Mouse (Mus musculus) midbrain, embryonic 16.5 days (tissue): ENCODE measurements around the gene Ptpn14. TPM values are rescaled to one million over a fixed set of nuclear protein-coding genes. Genes with fewer than 3 reads are reported as not detected.

Source experiments
- ATAC-seq: fragments of 200-750 bp; cut with Nextera tagmentation; 2 replicates; pipeline ENCODE4 v1.8.0; 2017; ENCODE audit warnings: moderate TSS enrichment
- H3K27ac ChIP-seq: fragments of 300-500 bp; sonication (generic); 2 replicates; pipeline ENCODE4 v1.5.1; 2014; ENCODE audit warnings: mild to moderate bottlenecking, low read length, mixed read lengths
- H3K27me3 ChIP-seq: fragments of 300-500 bp; sonication (generic); 2 replicates; pipeline ENCODE4 v1.6.1; 2014; ENCODE audit warnings: low read depth, low read length, mixed read lengths; ENCODE audit not compliant: control insufficient read depth, insufficient read depth
- H3K36me3 ChIP-seq: fragments of 300-500 bp; sonication (generic); 2 replicates; pipeline ENCODE4 v1.6.1; 2014; ENCODE audit warnings: mild to moderate bottlenecking, low read length, moderate library complexity, mixed read lengths; ENCODE audit not compliant: control insufficient read depth, insufficient read depth
- H3K4me1 ChIP-seq: fragments of 300-500 bp; sonication (generic); 2 replicates; pipeline ENCODE4 v1.6.1; 2014; ENCODE audit warnings: mild to moderate bottlenecking, low read length, mixed read lengths; ENCODE audit not compliant: control insufficient read depth, insufficient read depth
- H3K4me2 ChIP-seq: fragments of 300-500 bp; sonication (generic); 2 replicates; pipeline ENCODE4 v1.6.1; 2014; ENCODE audit warnings: mild to moderate bottlenecking, low read length, mixed read lengths
- H3K4me3 ChIP-seq: fragments of 300-500 bp; sonication (generic); 2 replicates; pipeline ENCODE4 v1.5.1; 2014; ENCODE audit warnings: low read depth, mild to moderate bottlenecking, low read length, moderate library complexity, mixed read lengths
- H3K9ac ChIP-seq: fragments of 300-500 bp; sonication (generic); 2 replicates; pipeline ENCODE4 v1.6.1; 2014; ENCODE audit warnings: low read depth, low read length, mixed read lengths
- H3K9me3 ChIP-seq: fragments of 300-500 bp; sonication (generic); replicated peaks from 2 replicates; pipeline ENCODE4 v1.6.1; 2014; ENCODE audit warnings: mild to moderate bottlenecking, low read length, mixed read lengths; ENCODE audit not compliant: control insufficient read depth, poor library complexity, severe bottlenecking
- WGBS: fragments of 180-500 bp; shearing (Covaris S2); extraction: QIAGEN DNeasy Blood & Tissue Kit; methylation state at CpG from one replicate; pipeline ENCODE4 v1.1.7; 2014; 5-methylcytosine and 5-hydroxymethylcytosine counted together
- polyA plus RNA-seq: library from polyadenylated mRNA; unstranded; fragments of >200 nt; fragmentation: Nextera tagmentation; extraction: Ambion mirVana; gene quantifications from 2 replicates; pipeline ENCODE4 v1.2.1, GENCODE M21; 2015

Gene Ptpn14
- polyA plus RNA-seq, 1 experiment from 2014 or later: 1.0 TPM

GRCm38 (mm10) chr1:189919756-189920155, 191.7 kb downstream of the Ptpn14 start:
- Histone ChIP-seq H3K4me2 (no peak overlapping the region), H3K9ac (no peak overlapping the region), H3K4me1 (peaks cover 19% of the 10 kb centered on the region), H3K27ac (no peak overlapping the region), H3K27me3 (peaks cover 3% of the 10 kb centered on the region; the same call in 1 of the 2 replicates), H3K9me3 (no peaks in the 10 kb centered on the region), H3K4me3 (no peak overlapping the region), H3K36me3 (no peaks in the 10 kb centered on the region)
- 84% methylated on average over 3 of the region's 3 CpGs for WGBS
- no peak for ATAC-seq

GRCm38 (mm10) chr1:189920701-189921567, 192.9 kb downstream of the Ptpn14 start:
- Histone ChIP-seq H3K9ac (peak overlapping the region; percentile 74), H3K4me2 (peak overlapping the region; percentile 94), H3K9me3 (no peaks in the 10 kb centered on the region), H3K4me3 (peak overlapping the region; percentile 81), H3K27ac (no peak overlapping the region; the same call in 1 of the 2 replicates), H3K36me3 (no peaks in the 10 kb centered on the region), H3K27me3 (peaks cover 3% of the 10 kb centered on the region; the same call in 1 of the 2 replicates), H3K4me1 (peaks cover 19% of the 10 kb centered on the region)
- no peak for ATAC-seq
- WGBS: 48% methylated on average over 28 of the region's 28 CpGs

GRCm38 (mm10) chr1:189921568-189921817, 193.4 kb downstream of the Ptpn14 start:
- Histone ChIP-seq H3K27ac (peak overlapping the region; percentile 60; the same call in 1 of the 2 replicates), H3K4me1 (peaks cover 16% of the 10 kb centered on the region), H3K27me3 (peaks cover 3% of the 10 kb centered on the region; the same call in 1 of the 2 replicates), H3K4me2 (peak overlapping the region; percentile 94), H3K4me3 (peak overlapping the region; percentile 81), H3K9me3 (no peaks in the 10 kb centered on the region), H3K36me3 (no peaks in the 10 kb centered on the region), H3K9ac (peak overlapping the region; percentile 74)
- WGBS: 9% methylated on average over 4 of the region's 4 CpGs
- peak; percentile 60 for ATAC-seq

DNA sequence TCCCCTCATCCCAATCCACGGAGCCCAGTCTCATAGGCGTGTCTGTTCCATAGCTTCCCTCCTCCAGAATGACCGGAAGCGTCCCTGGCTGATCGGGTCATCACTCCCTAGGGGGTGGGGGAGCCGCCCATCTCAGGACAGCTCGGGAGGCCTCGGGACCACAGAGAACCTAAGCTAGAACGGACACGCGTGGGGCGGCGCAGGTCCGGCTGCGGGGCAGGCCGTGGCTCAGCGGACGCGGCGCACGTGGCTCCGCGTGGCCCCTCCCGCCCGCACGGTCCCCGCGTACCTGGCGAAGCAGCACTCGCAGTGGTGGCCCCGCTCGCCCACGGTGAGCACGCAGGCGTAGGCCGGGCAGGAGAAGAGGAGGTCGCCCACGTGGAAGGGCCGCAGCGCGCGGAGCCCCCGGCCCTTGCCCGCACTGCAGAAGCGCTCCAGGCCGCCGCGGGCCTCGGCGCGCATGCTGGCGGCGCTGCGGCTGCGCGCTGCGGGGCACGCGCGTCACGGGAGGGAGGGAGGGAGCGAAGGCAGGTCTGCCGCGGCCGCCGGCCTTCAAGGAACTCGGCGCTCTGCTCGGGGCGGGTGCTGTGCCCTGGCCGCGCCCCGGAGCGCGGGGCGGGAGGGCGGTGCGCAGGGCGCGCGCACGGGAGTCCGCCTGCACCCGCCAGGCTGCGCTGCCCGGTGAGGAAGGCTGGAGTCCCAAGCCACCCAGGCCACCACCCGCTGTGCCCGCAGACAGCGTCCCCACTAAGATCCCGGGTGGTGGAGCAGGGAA, 193.9 kb downstream of the Ptpn14 start, which contains the start of gene Smyd2:
Gene Smyd2, minus strand, starts transcription at position 546 of the 775 bp plus-strand sequence.
- Histone ChIP-seq H3K4me3 (peak within 1 kb of the TSS; percentile 81), H3K4me2 (peak within 1 kb of the TSS; percentile 94), H3K27ac (peak within 1 kb of the TSS; percentile 60), H3K27me3 (peaks cover 3% of the 10 kb centered on the region; the same call in 1 of the 2 replicates), H3K9me3 (no peaks in the 10 kb centered on the region), H3K4me1 (peaks cover 16% of the 10 kb centered on the region), H3K9ac (peak within 1 kb of the TSS; percentile 74), H3K36me3 (no peaks in the 10 kb centered on the region)
- peak; percentile 91 for ATAC-seq
- under 1% methylated on average over 63 of the region's 90 CpGs for WGBS

- ATAC-seq: no peak
- no peaks in the 10 kb centered on the region for H3K36me3 ChIP-seq
- no peak overlapping the region; the same call in 1 of the 2 replicates for H3K27ac ChIP-seq
Observed at GRCm38 (mm10) chr1:189922721-189923120, 194.7 kb downstream of the Ptpn14 start.

DNA sequence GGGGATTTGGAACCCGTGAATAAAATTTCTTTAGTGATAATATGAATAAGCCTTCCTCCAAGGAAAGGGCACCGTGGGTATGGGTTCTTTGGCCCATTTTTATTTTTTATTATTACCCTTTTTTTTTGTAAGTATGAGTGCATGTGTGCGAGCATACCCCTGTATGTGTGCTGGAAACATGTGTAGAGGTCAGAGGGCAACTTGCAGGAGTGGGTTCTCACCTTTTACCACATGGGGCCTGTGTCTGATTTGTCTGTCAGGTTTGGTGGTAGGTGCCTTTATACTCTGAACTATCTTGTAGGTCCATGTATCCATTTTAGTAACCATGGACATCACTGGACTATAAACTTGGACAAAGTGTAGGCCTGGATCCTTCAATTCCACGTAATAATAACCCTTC, 195.1 kb downstream of the Ptpn14 start:
- no peak overlapping the region for H3K4me3 ChIP-seq
- H3K36me3 ChIP-seq: no peaks in the 10 kb centered on the region
- ATAC-seq: no peak
- peaks cover 3% of the 10 kb centered on the region; the same call in 1 of the 2 replicates for H3K27me3 ChIP-seq
- H3K4me1 ChIP-seq: peaks cover 16% of the 10 kb centered on the region
- H3K9me3 ChIP-seq: no peaks in the 10 kb centered on the region
- H3K4me2 ChIP-seq: no peak overlapping the region
- H3K9ac ChIP-seq: no peak overlapping the region
- 77% methylated on average over 4 of the region's 4 CpGs for WGBS
- no peak overlapping the region for H3K27ac ChIP-seq

More at GRCm38 (mm10) chr1:189922721-189923120, 194.7 kb downstream of the Ptpn14 start:
- no peaks in the 10 kb centered on the region for H3K9me3 ChIP-seq
- WGBS: 21% methylated on average over 9 of the region's 9 CpGs
- peaks cover 16% of the 10 kb centered on the region for H3K4me1 ChIP-seq
- H3K27me3 ChIP-seq: peaks cover 3% of the 10 kb centered on the region; the same call in 1 of the 2 replicates
- H3K9ac ChIP-seq: peak overlapping the region; percentile 74
- peak overlapping the region; percentile 94 for H3K4me2 ChIP-seq
- H3K4me3 ChIP-seq: peak overlapping the region; percentile 81

- Histone ChIP-seq H3K27ac (no peak overlapping the region), H3K36me3 (no peaks in the 10 kb centered on the region), H3K4me1 (peaks cover 14% of the 10 kb centered on the region), H3K4me2 (no peak overlapping the region), H3K4me3 (no peak overlapping the region), H3K9ac (no peak overlapping the region; the same call in 1 of the 2 replicates), H3K27me3 (peaks cover 3% of the 10 kb centered on the region; the same call in 1 of the 2 replicates), H3K9me3 (no peaks in the 10 kb centered on the region)
- WGBS: 73% methylated on average over 22 of the region's 22 CpGs
- ATAC-seq: no peak
Observed at GRCm38 (mm10) chr1:189923871-189924568, 196.0 kb downstream of the Ptpn14 start.

- no peak overlapping the region for H3K4me2 ChIP-seq
- no peak overlapping the region for H3K4me3 ChIP-seq
- no peaks in the 10 kb centered on the region for H3K36me3 ChIP-seq
- H3K9me3 ChIP-seq: no peaks in the 10 kb centered on the region
- H3K27ac ChIP-seq: no peak overlapping the region
- WGBS: 58% methylated on average over 8 of the region's 8 CpGs
- peaks cover 3% of the 10 kb centered on the region; the same call in 1 of the 2 replicates for H3K27me3 ChIP-seq
- H3K9ac ChIP-seq: no peak overlapping the region
- peaks cover 9% of the 10 kb centered on the region for H3K4me1 ChIP-seq
- ATAC-seq: no peak
Observed at GRCm38 (mm10) chr1:189926279-189926678, 198.2 kb downstream of the Ptpn14 start.
